Mouse (Mus musculus): ENCODE measurements at regions not wholly inside any gene's neighbourhood (a gene's known extent, or its start where the extent isn't known, plus 50 kb on each side); places are given as distances from the start of the nearest gene placed in this dataset.

- TF ChIP-seq POLR2A (IDR thresholded peaks at IDR 0.05; ENCODE audit: extremely low read depth, insufficient read depth, low read length): no peak
- no peak for TF ChIP-seq CTCF (IDR thresholded peaks at IDR 0.05; ENCODE audit: low read depth, low read length)
Observed at GRCm38 (mm10) chr5:46361637-46362036, 504.2 kb upstream of the Lcorl start.
